Mouse (Mus musculus): Measurements from ENCODE around the gene Ccdc27. TPM values are rescaled to one million over a fixed set of nuclear protein-coding genes. Genes with fewer than 3 reads are reported as not detected.

The Ccdc27 gene
- polyA plus RNA-seq, 2 experiments from 2014 or later: not detected

GRCm38 (mm10) chr4:154024729-154025521 is 17.6 kb downstream of the Ccdc27 start:
- ATAC-seq: no peak

DNA sequence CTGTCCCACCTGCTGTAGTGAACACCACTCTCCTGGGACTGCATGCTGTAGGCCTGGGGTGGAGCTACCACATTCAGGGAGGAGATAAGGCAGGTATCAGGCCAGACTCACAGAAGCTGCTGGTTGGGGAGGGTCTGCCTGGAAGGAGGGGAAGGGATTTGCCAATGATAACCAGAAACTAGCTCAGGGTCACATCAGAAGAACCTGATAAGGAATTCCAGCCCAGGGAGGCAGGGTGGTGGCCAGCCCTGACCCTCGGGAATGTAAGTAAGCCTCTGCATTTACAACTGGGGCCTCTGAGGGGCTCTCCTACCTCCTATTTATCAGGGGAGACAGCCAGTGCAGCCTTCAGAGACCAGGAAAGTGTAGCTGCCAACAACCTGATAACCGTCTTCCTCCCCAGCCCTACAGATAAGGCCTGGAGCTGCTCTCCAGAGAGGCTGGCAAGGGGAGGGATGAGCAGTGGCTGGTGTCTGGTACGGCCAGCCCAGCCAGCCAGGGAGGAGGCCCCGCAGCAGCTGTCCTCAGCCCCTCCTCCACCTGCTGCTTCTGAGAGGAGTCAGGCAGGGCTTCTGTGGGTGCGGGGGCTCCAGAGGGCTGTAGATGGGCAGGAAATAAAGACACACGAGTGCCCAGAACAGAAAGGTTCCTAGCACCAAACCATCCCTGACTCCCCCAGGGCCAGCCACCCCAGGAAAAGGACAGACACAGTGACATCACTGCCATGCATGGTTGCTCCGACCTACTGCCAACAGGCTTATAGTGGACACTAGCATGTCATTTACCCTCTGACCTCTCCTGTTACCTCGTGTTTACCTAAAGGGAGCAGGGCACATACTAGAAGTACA is 18.5 kb downstream of the Ccdc27 start:
- no peak for ATAC-seq

GRCm38 (mm10) chr4:154022844-154023243 is 19.6 kb downstream of the Ccdc27 start:
- no peak for ATAC-seq

- ATAC-seq: no peak
These were observed 20.1 kb downstream of the Ccdc27 start for GRCm38 (mm10) chr4:154022407-154022806.

GRCm38 (mm10) chr4:154021432-154021831 is 21.0 kb downstream of the Ccdc27 start:
- ATAC-seq: no peak

- ATAC-seq: no peak
These were observed 22.9 kb downstream of the Ccdc27 start for GRCm38 (mm10) chr4:154019571-154019970.

GRCm38 (mm10) chr4:154015476-154015875 is 27.0 kb downstream of the Ccdc27 start:
- no peak for ATAC-seq

GRCm38 (mm10) chr4:154012132-154012882 is 30.2 kb downstream of the Ccdc27 start:
- peak; percentile 41 for ATAC-seq

DNA sequence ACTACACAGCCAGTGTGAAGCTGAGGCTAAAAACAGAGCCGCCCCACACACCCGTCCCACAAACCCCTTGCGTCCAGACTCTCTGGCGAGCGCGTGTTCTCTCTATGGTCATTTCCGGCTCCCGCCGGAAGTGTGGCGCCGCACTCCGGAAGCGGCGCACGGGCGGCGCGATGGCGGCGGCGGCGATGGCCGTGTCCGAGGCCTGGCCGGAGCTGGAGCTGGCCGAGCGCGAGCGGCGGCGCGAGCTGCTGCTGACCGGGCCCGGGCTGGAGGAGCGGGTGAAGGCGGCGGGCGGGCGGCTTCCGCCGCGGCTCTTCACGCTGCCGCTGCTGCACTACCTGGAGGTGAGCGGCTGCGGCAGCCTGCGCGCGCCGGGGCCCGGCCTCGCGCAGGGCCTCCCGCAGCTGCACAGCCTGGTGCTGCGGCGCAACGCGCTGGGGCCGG is 30.8 kb downstream of the Ccdc27 start, which contains the start of gene Lrrc47:
TSS of gene Lrrc47 (plus strand) at position 86 of the 444 bp plus-strand sequence.
- peak; percentile 90 for ATAC-seq

GRCm38 (mm10) chr4:154010907-154011645 is 31.4 kb downstream of the Ccdc27 start:
- peak; percentile 41 for ATAC-seq

- ATAC-seq: no peak
These were observed 34.7 kb downstream of the Ccdc27 start for GRCm38 (mm10) chr4:154007759-154008158.

GRCm38 (mm10) chr4:154006264-154006663 is 36.2 kb downstream of the Ccdc27 start:
- no peak for ATAC-seq

DNA sequence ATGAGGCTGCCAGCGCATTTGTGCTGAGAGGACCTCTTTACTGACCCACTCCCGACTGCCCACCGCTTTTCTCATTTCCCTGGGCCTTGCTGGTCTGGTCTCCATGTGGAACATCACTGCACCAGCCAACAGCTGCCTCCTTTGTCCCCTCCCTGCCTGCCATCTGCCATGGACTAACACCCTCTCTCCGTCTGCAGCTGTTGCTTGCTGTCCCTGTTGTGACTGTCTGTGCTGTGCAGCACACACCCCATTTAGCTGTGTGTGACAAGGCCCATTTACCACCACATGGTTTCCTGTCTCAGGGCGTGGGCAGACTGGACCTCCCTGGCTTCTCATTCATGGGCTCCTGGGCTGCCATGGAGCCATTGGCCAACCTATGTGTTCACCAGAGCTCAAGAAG is 37.0 kb downstream of the Ccdc27 start:
- no peak for ATAC-seq

GRCm38 (mm10) chr4:153993505-153993904 is 49.0 kb downstream of the Ccdc27 start:
- no peak for ATAC-seq

- ATAC-seq: no peak
These were observed 49.8 kb downstream of the Ccdc27 start for GRCm38 (mm10) chr4:153992715-153993114.

DNA sequence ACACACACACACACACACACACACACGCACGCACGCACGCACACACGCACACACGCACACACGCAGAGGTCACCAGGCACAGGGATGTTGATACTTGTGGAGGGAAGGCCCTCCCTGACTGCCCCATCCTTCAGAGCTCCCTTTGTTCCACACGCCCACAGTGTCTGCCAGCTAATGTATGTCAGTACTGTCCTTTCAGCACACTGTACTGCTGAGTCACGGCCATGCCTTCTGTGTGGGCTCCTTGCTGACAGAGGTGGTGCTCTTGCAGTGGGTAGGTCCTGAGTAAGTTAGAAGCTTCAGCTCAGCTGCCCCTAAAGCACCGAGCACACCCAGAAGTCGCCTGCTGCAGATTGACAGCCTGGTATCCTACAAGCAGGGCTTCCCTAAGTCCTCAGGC is 62.0 kb downstream of the Ccdc27 start:
- ATAC-seq: no peak

- ATAC-seq: no peak
These were observed 63.2 kb downstream of the Ccdc27 start for GRCm38 (mm10) chr4:153979243-153979642.

Other genes starting within 250 kb of the Ccdc27 start
- 100 to 1,000 TPM in 1 of 2 experiments, 10 to 100 TPM in 1; 89.3 to 113 TPM for gene A430005L14Rik, start 85.4 kb downstream of the Ccdc27 start, polyA plus RNA-seq (2017; shearing (Covaris generic))
- gene Dffb, start 67.6 kb downstream of the Ccdc27 start, polyA plus RNA-seq (2017; shearing (Covaris generic)): 10 to 100 TPM in 1 of 2 experiments, 1 to 10 TPM in 1; 9.5 to 16.9 TPM
- gene Cep104, start 67.5 kb downstream of the Ccdc27 start, polyA plus RNA-seq (2017; shearing (Covaris generic)): 1 to 10 TPM; 2.7 to 3.8 TPM
- gene Lrrc47, start 30.9 kb downstream of the Ccdc27 start, polyA plus RNA-seq (2017; shearing (Covaris generic)): 1 to 10 TPM; 4.7 to 5.2 TPM
- 1 to 10 TPM in 1 of 2 experiments, not detected in 1; 1.0 TPM for gene Smim1, start 16.4 kb downstream of the Ccdc27 start, polyA plus RNA-seq (2017; shearing (Covaris generic))
- not detected for gene Trp73, start 97.5 kb upstream of the Ccdc27 start, polyA plus RNA-seq (2017; shearing (Covaris generic))
- gene Wrap73, start 99.7 kb upstream of the Ccdc27 start, polyA plus RNA-seq (2017; shearing (Covaris generic)): 10 to 100 TPM; 24.9 to 31.7 TPM
- 10 to 100 TPM; 24.7 to 26.7 TPM for gene Tprgl, start 118.0 kb upstream of the Ccdc27 start, polyA plus RNA-seq (2017; shearing (Covaris generic))
- gene Megf6, start 128.1 kb upstream of the Ccdc27 start, polyA plus RNA-seq (2017; shearing (Covaris generic)): not detected

All from activated CD4-positive, CD25-positive, alpha-beta regulatory T cell, adult 4 months (primary cell).